Mouse (Mus musculus) heart, embryonic 16.5 days (tissue): ENCODE measurements around the gene Pkp2. TPM values are rescaled to one million over a fixed set of nuclear protein-coding genes. Genes with fewer than 3 reads are reported as not detected.
"Not testable (repeated sequence)": the region's sequence is repeated elsewhere in the genome, so short reads cannot be mapped to it uniquely, and the experiment has no call there.

ENCODE experiments used
- ATAC-seq: fragments of 200-750 bp; cut with Nextera tagmentation; replicated peaks from 2 replicates; pipeline ENCODE4 v1.8.0; 2017; ENCODE audit warnings: moderate number of reproducible peaks; ENCODE audit not compliant: insufficient read depth, low FRiP score; ENCODE audit errors: extremely low read depth
- H3K27ac ChIP-seq: fragments of 300-500 bp; sonication (generic); 2 replicates; pipeline ENCODE4 v1.5.1; 2014; ENCODE audit warnings: mild to moderate bottlenecking, low read length, control low read depth, moderate library complexity
- H3K27me3 ChIP-seq: fragments of 300-500 bp; sonication (generic); 2 replicates; pipeline ENCODE4 v1.6.1; 2014; ENCODE audit warnings: low read length, mixed read lengths; ENCODE audit not compliant: control insufficient read depth, insufficient read depth
- H3K36me3 ChIP-seq: fragments of 300-500 bp; sonication (generic); 2 replicates; pipeline ENCODE4 v1.6.1; 2014; ENCODE audit not compliant: control insufficient read depth, insufficient read depth
- H3K4me1 ChIP-seq: fragments of 300-500 bp; sonication (generic); 2 replicates; pipeline ENCODE4 v1.6.1; 2014; ENCODE audit warnings: low read length, mixed read lengths; ENCODE audit not compliant: control insufficient read depth, insufficient read depth
- H3K4me2 ChIP-seq: fragments of 300-500 bp; sonication (generic); 2 replicates; pipeline ENCODE4 v1.6.1; 2014; ENCODE audit warnings: low read depth, mild to moderate bottlenecking, control low read depth, low read length
- H3K4me3 ChIP-seq: fragments of 300-500 bp; sonication (generic); 2 replicates; pipeline ENCODE4 v1.5.1; 2014; ENCODE audit warnings: mild to moderate bottlenecking, control low read depth, low read length
- H3K9ac ChIP-seq: fragments of 300-500 bp; sonication (generic); 2 replicates; pipeline ENCODE4 v1.6.1; 2014; ENCODE audit warnings: low read length, control low read depth
- H3K9me3 ChIP-seq: fragments of 300-500 bp; sonication (generic); replicated peaks from 2 replicates; pipeline ENCODE4 v1.6.1; 2016; ENCODE audit warnings: low read length; ENCODE audit not compliant: control insufficient read depth
- WGBS: fragments of 180-500 bp; shearing (Covaris S2); extraction: QIAGEN DNeasy Blood & Tissue Kit; methylation state at CpG from one replicate; pipeline ENCODE4 v1.1.7; 2014; 5-methylcytosine and 5-hydroxymethylcytosine counted together
- polyA plus RNA-seq: library from polyadenylated mRNA; unstranded; fragments of >200 nt; fragmentation: Nextera tagmentation; extraction: Ambion mirVana; gene quantifications from 2 replicates; pipeline ENCODE4 v1.2.1, GENCODE M21; 2015

Gene Pkp2
- polyA plus RNA-seq, 1 experiment from 2014 or later, result 116 TPM

GRCm38 (mm10) chr16:16219835-16220234, 6.7 kb downstream of the Pkp2 start:
- no peaks in the 10 kb centered on the region for H3K9me3 ChIP-seq
- H3K4me3 ChIP-seq, result peak overlapping the region; percentile 25
- 0 out of 2 replicates have a peak, but pooled peaks cover 2% of the 10 kb centered on the region for H3K27me3 ChIP-seq
- H3K27ac ChIP-seq, result peak overlapping the region; percentile 94
- H3K4me1 ChIP-seq, result peaks cover 34% of the 10 kb centered on the region
- H3K9ac ChIP-seq, result peak overlapping the region; percentile 47
- H3K4me2 ChIP-seq, result peak overlapping the region; percentile 59
- WGBS, result 15% methylated on average over 3 of the region's 3 CpGs
- H3K36me3 ChIP-seq, result no peaks in the 10 kb centered on the region
- ATAC-seq, result peak; percentile 67

GRCm38 (mm10) chr16:16222651-16223050, 9.5 kb downstream of the Pkp2 start:
- no peak for ATAC-seq
- Histone ChIP-seq H3K9me3 (no peaks in the 10 kb centered on the region), H3K27ac (0 out of 2 replicates have a peak overlapping the region, but pooled peaks have one; percentile 27), H3K4me3 (no peak overlapping the region), H3K4me1 (peaks cover 35% of the 10 kb centered on the region), H3K27me3 (no peaks in the 10 kb centered on the region), H3K9ac (peak overlapping the region; percentile 49), H3K4me2 (no peak overlapping the region), H3K36me3 (peaks cover 8% of the 10 kb centered on the region)
- WGBS, result 13% methylated on average over 1 of the region's 1 CpGs

DNA sequence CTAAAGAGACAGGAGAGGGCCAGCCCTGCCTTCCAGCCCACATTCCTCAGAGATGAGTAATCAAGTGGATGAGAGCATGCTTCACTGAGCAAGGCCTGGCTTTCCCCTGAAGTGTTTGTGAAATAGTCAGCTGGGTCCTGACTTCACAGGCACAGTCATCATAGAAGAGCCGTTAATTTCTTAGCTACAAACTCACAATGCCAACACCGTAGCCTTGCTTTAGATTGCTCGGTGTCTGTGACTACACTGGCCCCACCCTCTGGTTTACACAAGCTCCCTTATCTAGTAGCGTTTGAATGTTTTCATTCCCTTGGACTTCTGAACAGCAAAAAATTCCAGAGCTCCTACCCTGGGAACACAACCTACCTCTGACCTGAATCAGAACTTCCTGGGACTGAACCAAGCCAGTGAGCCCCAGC, 11.4 kb downstream of the Pkp2 start:
- Histone ChIP-seq H3K9ac (peak overlapping the region; percentile 39; the same call in 1 of the 2 replicates), H3K27ac (peak overlapping the region; percentile 94), H3K4me2 (peak overlapping the region; percentile 47), H3K27me3 (no peaks in the 10 kb centered on the region), H3K4me3 (peak overlapping the region; percentile 3; the same call in 1 of the 2 replicates), H3K9me3 (no peaks in the 10 kb centered on the region), H3K36me3 (peaks cover 14% of the 10 kb centered on the region), H3K4me1 (peaks cover 37% of the 10 kb centered on the region)
- WGBS, result 5% methylated on average over 4 of the region's 4 CpGs
- ATAC-seq, result peak; percentile 74

GRCm38 (mm10) chr16:16225828-16226227, 12.7 kb downstream of the Pkp2 start:
- Histone ChIP-seq H3K4me3 (no peak overlapping the region), H3K4me1 (peaks cover 37% of the 10 kb centered on the region), H3K27ac (peak overlapping the region; percentile 53), H3K36me3 (peaks cover 19% of the 10 kb centered on the region), H3K27me3 (no peaks in the 10 kb centered on the region), H3K4me2 (no peak overlapping the region), H3K9me3 (no peaks in the 10 kb centered on the region), H3K9ac (no peak overlapping the region)
- no peak for ATAC-seq
- WGBS, result 87% methylated on average over 22 of the region's 22 CpGs

GRCm38 (mm10) chr16:16230439-16230838, 17.3 kb downstream of the Pkp2 start:
- Histone ChIP-seq H3K27ac (peak overlapping the region; percentile 43), H3K27me3 (no peaks in the 10 kb centered on the region), H3K4me1 (peaks cover 11% of the 10 kb centered on the region; the same call in 1 of the 2 replicates), H3K9me3 (no peaks in the 10 kb centered on the region), H3K9ac (no peak overlapping the region), H3K4me2 (no peak overlapping the region), H3K4me3 (no peak overlapping the region), H3K36me3 (peaks cover 36% of the 10 kb centered on the region)
- peak; percentile 70; the same call in 1 of the 2 replicates for ATAC-seq
- 62% methylated on average over 5 of the region's 5 CpGs for WGBS

GRCm38 (mm10) chr16:16233919-16234318, 20.8 kb downstream of the Pkp2 start:
- H3K4me1 ChIP-seq, result peaks cover 9% of the 10 kb centered on the region; the same call in 1 of the 2 replicates
- H3K4me3 ChIP-seq, result no peak overlapping the region
- no peaks in the 10 kb centered on the region for H3K27me3 ChIP-seq
- H3K9me3 ChIP-seq, result no peaks in the 10 kb centered on the region
- no peak overlapping the region for H3K27ac ChIP-seq
- ATAC-seq, result no peak
- peaks cover 37% of the 10 kb centered on the region for H3K36me3 ChIP-seq
- WGBS, result 76% methylated on average over 2 of the region's 2 CpGs
- H3K4me2 ChIP-seq, result no peak overlapping the region
- H3K9ac ChIP-seq, result no peak overlapping the region

- H3K36me3 ChIP-seq, result peaks cover 25% of the 10 kb centered on the region
- not testable (repeated sequence) for H3K4me3 ChIP-seq, H3K4me1 ChIP-seq, H3K9ac ChIP-seq, H3K27me3 ChIP-seq, H3K9me3 ChIP-seq, ATAC-seq, H3K4me2 ChIP-seq, H3K27ac ChIP-seq
- WGBS, result 72% methylated on average over 9 of the region's 9 CpGs
These were observed 23.6 kb downstream of the Pkp2 start for GRCm38 (mm10) chr16:16236681-16237080.

DNA sequence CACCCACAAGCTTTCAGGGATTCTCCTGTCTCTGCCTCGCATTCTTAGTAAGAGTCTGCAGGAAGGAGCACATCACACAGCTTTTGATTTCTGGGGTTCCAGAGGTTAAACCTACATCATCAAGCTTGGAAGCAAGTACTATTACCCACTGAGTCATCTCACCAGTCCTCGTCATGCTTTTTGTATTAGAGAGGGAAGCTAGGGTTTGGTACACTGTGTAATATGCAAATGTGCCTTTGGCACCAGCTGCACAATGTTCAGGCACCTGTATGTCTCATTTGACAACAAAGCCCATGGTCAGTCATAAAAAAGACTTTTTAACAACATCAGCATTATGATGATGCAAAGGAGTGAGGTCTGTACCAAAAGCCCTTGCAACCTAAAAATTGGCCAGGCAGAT, 25.2 kb downstream of the Pkp2 start:
- Histone ChIP-seq H3K4me1 (no peaks in the 10 kb centered on the region), H3K9ac (no peak overlapping the region), H3K4me3 (no peak overlapping the region), H3K36me3 (peaks cover 21% of the 10 kb centered on the region), H3K9me3 (no peaks in the 10 kb centered on the region), H3K27ac (no peak overlapping the region), H3K27me3 (no peaks in the 10 kb centered on the region), H3K4me2 (no peak overlapping the region)
- no peak for ATAC-seq
- 81% methylated on average over 2 of the region's 2 CpGs for WGBS

DNA sequence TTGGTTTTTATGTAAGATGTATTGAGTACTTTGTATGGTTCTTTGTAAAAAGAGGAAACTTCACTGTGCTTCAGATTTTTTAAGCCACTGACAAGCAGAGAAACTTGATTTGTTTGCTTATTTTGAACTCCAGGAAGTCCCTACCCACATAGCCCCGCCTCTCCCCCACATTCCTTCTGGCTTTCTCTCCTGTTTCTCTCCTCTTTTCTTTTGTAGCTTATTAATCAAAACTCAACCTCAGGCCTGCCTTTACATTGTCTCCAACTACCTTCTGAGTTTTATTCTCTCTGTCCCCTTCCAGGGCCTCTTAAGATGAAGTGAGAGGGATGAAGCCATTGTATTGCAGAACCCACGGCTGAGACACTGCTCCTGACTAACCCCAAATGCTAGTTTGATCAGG, 31.6 kb downstream of the Pkp2 start:
- Histone ChIP-seq H3K36me3 (peaks cover 18% of the 10 kb centered on the region), H3K4me1 (no peaks in the 10 kb centered on the region), H3K27ac (no peak overlapping the region), H3K27me3 (no peaks in the 10 kb centered on the region), H3K4me3 (no peak overlapping the region), H3K9me3 (no peaks in the 10 kb centered on the region), H3K4me2 (no peak overlapping the region), H3K9ac (no peak overlapping the region)
- ATAC-seq, result no peak
- 35% methylated on average over 2 of the region's 2 CpGs for WGBS
